Mouse (Mus musculus) kidney, postnatal 14 days (tissue): ENCODE data around the gene Smurf1.
A peak's percentile ranks its signal among the peaks of the same experiment; 100 is the strongest.

Experiments
- DNase-seq: peaks from one replicate; pipeline ENCODE4 v3.0.0; 2022; ENCODE audit warnings: mixed read lengths

Gene Smurf1

DNA sequence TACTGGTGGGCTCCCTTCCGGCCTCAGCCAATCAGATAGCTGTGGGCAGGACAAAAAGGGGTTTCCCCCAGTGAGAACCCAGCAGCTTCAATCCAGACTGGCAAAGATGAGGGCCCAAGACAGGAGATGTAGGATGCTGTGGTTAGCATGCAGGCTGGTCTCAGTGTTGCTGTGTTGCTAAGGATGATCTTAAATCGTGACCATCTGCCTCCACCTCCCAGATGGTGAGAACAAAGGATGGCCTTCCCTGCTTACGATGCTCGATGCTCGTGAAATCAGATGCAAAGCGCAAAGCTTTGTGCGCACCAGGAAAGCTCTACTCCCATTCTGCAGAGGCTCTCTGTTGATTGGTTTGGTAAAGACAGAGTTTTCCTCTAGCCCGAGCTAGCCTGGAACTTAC lies 104.7 kb downstream of the Smurf1 start:
- DNase-seq = no peak

DNA sequence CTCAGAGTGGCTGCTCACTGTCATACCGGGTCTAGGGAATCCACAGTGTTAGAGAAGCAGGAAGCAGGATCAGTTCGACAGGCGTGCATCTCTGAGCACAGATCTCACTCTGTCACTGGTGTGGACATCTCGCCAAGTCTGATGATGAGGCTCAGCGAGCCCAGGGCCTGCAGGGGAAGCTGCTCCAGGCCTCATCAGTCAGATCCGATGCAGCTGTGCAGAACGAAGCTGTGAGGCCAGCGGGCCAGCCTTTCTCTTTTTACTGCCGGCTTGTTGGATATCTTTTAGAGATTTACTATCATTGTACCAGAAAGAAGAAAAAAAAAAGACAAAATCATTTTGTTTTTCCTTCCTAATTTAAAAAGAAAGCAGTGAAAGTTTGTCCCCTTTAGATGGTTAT lies 106.4 kb downstream of the Smurf1 start:
- peak; percentile 58 for DNase-seq

DNA sequence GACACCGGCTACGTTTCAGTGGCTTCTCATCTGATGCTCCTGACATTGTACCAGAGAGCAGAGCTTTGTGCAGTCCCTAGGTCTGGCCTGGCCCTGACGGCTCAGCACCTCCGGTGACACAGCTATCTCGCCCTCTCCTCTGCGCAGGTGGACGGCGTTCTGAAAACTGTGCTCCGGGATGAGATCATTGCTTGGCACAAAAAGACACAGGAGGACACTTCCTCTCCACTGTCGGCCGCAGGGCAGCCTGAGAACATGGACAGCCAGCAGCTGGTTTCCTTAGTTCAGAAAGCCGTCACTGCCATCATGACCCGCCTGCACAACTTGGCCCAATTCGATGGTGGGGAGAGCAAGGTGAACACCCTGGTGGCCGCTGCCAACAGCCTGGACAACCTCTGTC lies 107.1 kb downstream of the Smurf1 start:
- DNase-seq = no peak

DNA sequence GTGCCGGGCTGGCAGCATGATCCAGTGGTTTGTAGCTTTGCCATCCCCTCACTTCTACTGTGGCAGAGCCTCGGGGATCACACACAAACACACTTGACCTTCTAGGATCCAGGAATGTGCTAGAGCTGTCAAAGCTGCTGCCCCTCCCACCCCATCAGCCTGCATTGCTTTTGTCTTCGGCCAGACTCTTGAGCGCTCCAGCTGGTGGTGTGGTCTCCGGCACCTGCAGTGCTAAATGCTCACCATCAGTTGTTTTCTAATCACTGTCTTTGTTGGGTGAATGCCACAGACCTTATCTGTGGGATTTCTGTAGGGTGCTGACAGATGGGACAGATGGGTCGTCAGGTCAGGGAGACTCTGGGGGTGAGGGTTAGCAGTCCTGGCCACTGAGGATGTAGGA lies 109.7 kb downstream of the Smurf1 start:
- DNase-seq = no peak

DNA sequence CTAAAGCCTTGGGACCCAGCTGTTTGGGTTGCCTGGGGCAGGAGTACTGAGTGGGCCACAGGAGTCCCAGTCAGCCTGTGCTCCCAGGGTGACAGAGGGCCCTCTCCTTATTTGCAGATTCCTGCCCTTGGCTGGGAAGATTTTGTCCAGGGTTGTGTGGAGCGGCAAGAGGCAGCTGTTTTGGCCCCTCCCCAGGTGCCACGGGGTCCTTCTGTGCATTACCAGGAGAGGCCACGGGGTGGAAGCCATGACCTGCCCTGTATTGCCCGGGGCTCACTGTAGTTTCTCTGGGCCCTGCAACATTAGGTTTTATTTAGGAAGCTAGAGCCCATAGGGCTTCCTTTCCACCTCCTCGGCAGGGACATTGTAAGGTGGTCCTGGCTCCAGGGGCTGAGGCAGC lies 111.7 kb downstream of the Smurf1 start:
- DNase-seq = no peak

DNA sequence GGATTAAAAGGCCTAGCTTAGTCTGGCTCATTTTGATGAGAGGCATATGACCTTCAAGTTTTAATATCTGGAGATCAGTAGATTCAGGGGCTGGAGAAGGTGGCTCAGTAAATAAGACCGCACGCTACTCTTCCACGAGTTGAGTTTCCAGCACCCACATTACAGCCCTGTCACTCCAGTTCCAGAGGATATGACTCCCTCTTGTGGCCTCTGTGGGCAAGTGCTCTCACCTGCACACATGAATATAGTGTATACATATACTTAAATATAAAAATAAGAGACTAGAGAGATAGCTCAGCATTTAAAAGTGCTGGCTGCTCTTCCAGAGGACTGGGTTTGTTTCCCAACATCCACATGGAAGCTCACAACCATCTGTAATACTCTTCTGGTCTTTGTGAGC lies 113.8 kb downstream of the Smurf1 start:
- DNase-seq = no peak

DNA sequence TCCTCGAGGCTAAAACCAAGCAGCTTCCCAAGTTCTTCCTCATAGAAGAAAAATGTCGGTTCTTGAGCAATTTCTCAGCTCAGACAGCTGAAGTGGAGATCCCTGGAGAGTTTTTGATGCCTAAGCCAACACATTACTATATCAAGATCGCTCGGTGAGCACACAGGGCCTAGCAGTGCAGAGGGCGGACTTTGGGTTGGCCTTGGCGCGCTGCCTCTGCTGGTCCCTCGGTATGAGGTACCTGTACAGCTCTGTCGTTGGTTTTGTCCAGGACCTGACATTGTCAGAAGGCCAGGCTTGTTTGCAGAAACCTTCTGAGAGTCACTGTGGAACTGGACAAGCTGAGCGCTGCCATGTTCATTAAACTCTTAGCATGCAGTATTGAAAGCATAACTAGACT lies 115.7 kb downstream of the Smurf1 start:
- no peak for DNase-seq

DNA sequence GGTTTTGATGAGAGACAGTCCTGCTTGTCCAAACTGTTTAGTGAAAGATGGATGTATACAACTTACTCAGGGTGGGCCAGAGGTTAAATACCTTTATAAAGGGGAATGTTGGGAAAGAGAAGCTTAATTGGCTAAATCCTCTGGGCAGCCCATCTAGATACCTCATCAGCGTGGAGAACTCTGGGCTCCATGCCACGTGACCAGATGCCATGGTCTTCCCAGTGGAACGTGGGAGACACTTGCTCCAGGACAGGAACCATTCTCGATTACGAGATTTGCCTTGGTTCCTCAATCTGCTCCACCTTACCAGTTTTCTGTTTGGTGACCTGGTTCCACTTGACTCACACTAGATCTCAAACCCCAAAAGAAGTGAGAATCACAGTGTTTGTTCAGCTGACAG lies 116.9 kb downstream of the Smurf1 start:
- DNase-seq = no peak

DNA sequence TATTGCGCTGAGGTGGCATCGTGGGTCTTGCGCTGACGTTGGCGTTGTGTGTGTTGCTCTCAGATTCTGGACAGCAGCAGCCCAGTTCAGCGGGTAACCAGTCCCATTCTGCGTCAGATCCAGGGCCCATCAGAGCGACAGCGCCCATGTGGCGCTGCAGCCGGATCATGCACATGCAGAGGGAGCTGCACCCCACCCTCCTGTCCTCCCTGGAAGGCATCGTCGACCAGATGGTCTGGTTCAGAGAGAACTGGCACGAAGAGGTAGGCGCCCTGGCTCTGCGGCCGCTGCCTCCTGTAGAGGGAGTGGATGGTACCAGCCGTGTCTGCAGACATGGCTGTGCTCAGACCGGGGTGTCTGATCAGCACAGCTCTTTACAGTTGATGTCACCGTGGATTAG lies 120.3 kb downstream of the Smurf1 start:
- DNase-seq = no peak

DNA sequence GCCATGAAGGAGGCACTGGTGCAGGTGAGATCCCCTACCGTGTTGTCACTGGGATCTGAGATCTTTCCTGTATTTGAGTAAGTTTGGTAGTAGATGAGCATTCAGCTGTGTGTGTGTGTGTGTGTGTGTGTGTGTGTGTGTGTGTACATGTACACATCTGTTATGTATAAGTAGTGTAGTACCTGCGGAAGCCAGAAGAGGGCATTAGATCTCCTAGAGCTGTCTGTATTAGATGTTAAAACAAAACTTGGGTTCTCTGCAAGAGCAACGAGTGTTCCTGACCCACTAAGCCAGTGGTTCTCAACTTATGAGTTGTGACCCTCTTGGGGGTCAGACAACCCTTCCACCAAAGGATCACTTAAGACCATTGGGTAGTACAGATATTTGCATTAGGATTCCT lies 129.5 kb downstream of the Smurf1 start:
- peak; percentile 33 for DNase-seq

DNA sequence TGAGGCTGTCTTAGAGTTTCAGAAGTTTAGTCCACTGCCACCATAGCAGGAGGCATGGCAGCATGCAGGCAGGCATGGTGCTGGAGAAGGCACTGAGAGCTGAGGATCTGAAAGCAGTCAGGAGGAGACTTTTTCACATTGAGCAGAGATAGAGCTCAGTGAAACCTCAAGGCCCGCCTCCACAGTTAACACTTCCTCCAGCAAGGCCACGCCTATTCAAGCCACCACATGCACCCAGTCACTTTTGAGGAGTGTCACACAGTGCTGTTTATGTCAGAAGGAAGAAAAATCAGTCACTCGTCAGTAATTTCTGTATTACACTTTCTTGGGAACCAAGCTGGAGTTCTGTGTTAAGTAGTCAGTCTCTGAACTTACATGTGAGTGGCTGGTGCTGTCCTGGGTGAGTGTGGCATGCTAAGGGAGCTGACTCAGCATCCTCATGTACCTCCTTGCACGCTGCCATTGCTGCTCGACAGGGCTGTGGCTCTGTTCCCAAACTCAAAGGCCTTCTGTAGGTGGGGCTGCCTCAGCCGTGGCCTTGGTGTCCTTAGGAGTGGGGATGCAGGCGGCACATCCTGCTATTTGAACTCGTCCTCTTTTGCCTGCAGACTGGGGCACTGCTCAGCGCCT lies 133.7 kb downstream of the Smurf1 start:
- no peak for DNase-seq

DNA sequence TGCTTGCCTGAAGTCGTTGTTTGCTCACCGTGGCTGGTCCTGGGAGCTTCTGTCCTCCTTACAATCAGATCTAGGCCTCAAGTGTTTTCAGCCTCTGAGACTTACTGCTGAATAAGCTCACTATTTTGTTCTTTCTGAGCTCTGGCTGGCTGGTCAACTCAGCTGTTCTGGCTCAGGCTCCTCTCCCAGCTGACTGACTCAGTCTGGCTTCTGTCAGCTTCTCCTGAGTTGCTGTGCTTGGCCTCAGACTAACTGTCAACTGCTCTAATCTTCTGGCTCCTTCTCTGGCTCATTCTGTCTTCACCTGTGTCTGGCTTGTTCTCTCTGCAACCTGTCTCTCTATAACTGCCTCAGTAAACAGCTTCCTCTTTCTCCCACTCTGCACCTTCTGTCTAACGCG lies 136.0 kb downstream of the Smurf1 start:
- no peak for DNase-seq

DNA sequence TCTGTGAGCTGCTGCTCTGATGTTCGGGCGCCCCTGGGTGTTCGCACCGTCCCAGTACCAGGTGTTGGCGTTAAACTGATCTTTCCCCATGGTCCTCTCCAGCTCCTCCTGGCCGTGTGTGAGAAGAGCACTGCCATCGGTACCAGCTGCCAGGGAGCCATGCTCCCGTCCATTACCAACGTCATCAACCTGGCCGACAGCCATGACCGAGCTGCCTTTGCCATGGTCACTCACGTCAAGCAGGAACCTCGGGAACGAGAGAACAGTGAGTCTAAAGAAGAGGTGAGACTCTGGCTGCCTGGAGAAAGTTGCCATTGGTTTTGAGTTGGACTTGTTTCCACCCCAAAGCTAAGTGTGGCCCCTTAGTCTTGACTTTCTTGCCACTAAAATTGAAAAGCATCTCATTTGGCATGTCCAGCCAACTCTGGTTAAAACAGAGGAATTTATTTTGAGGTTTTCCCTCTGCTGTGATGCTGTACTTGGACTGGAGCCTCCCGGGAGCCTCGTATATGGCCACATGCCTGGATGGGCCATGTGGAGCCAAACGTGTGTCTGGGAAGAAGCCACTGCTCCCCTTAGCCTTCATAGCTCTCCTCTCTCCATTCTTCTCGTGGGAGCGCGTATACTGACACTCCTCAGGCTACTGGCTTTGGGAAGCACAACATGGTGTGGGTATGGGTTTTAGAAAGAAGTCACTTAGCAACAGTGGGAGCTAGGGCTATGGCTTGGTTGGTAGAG lies 137.1 kb downstream of the Smurf1 start:
- peak; percentile 8 for DNase-seq
